Mouse (Mus musculus) hindbrain, embryonic 15.5 days (tissue): Measurements from ENCODE around the gene Tmem239. TPM values are rescaled to one million over a fixed set of nuclear protein-coding genes. Genes with fewer than 3 reads are reported as not detected.
A peak's percentile ranks its signal among the peaks of the same experiment; 100 is the strongest.
"Not testable (repeated sequence)": the region's sequence is repeated elsewhere in the genome, so short reads cannot be mapped to it uniquely, and the experiment has no call there.

ENCODE experiments used
- ATAC-seq: fragments of 200-750 bp; cut with Nextera tagmentation; 2 replicates; pipeline ENCODE4 v1.8.0; 2017; ENCODE audit warnings: low read depth, moderate number of reproducible peaks, moderate TSS enrichment; ENCODE audit not compliant: low FRiP score
- H3K27ac ChIP-seq: fragments of 300-500 bp; sonication (generic); replicated peaks from 2 replicates; pipeline ENCODE4 v1.5.1; 2015; ENCODE audit warnings: mild to moderate bottlenecking, inconsistent platforms
- H3K27me3 ChIP-seq: fragments of 300-500 bp; sonication (generic); 2 replicates; pipeline ENCODE4 v1.6.1; 2015; ENCODE audit warnings: control low read depth, inconsistent platforms
- H3K36me3 ChIP-seq: fragments of 300-500 bp; sonication (generic); 2 replicates; pipeline ENCODE4 v1.6.1; 2015; ENCODE audit warnings: control low read depth, inconsistent platforms
- H3K4me1 ChIP-seq: fragments of 300-500 bp; sonication (generic); replicated peaks from 2 replicates; pipeline ENCODE4 v1.6.1; 2015; ENCODE audit warnings: control low read depth, inconsistent platforms
- H3K4me2 ChIP-seq: fragments of 300-500 bp; sonication (generic); 2 replicates; pipeline ENCODE4 v1.6.1; 2015; ENCODE audit warnings: moderate library complexity, mild to moderate bottlenecking, inconsistent platforms
- H3K4me3 ChIP-seq: fragments of 300-500 bp; sonication (generic); 2 replicates; pipeline ENCODE4 v1.5.1; 2015; ENCODE audit warnings: mild to moderate bottlenecking, inconsistent platforms
- H3K9ac ChIP-seq: fragments of 300-500 bp; sonication (generic); 2 replicates; pipeline ENCODE4 v1.6.1; 2015; ENCODE audit warnings: inconsistent platforms
- H3K9me3 ChIP-seq: fragments of 300-500 bp; sonication (generic); 2 replicates; pipeline ENCODE4 v1.6.1; 2016; ENCODE audit warnings: control low read depth, inconsistent platforms
- WGBS: fragments of 180-500 bp; shearing (Covaris S2); methylation state at CpG from one replicate; pipeline ENCODE4 v1.1.7; 2015; 5-methylcytosine and 5-hydroxymethylcytosine counted together
- polyA plus RNA-seq: library from polyadenylated mRNA; unstranded; fragments of >200 nt; fragmentation: Nextera tagmentation; extraction: Ambion mirVana; gene quantifications from 2 replicates; pipeline ENCODE4 v1.2.1, GENCODE M21; 2015

Tmem239 gene
- polyA plus RNA-seq = 0.36 TPM in 1 of 2 replicates, not detected in the other

DNA sequence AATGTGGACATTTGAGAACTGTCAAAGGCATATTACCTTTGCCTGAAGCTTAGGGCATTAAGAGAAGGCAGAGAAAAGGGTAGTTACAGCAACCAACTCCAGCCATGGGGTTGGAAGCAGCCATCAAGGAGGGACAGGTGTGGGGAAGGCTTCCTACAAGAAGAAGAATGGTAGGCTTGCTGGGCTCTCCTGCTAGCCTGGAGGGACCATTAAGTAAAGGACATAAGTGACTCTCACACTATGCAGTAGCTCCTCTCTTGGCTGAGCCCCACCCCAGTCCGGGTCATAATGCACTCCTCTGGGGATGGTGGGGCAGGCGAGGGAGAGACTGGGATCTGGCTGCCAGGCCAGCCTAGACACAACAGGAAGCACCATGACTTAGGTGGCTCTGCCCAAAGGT, at the start of gene Tmem239:
TSS of gene Tmem239 (plus strand) at position 301 of the 400 bp plus-strand sequence.
- Histone ChIP-seq H3K9me3 (no peaks in the 10 kb centered on the region), H3K27ac (no peak within 1 kb of the TSS), H3K9ac (no peak within 1 kb of the TSS), H3K4me3 (no peak within 1 kb of the TSS), H3K4me2 (no peak within 1 kb of the TSS), H3K4me1 (0 out of 2 replicates have a peak, but pooled peaks cover 4% of the 10 kb centered on the region), H3K36me3 (no peaks in the 10 kb centered on the region), H3K27me3 (no peaks in the 10 kb centered on the region)
- no peak for ATAC-seq
- 66% methylated on average over 2 of the region's 2 CpGs for WGBS

DNA sequence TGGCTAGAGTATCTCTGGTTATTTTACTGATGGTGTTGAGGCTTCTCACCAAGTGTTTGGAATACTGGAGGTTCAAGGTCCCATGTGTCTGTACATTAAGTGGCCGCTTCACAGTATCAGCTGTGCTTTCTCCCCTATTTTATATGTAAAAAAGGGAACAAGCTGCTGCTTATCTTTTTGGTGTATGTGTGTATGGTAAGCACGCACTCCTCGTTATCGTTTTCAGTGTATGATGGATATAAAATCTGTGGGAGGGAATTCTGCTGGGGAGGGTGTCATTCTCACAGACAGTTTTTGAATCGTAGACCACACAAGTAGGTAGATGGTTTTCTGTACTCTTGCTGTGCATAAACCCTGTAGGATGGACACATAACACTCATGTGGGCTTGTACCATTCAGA, 48.7 kb upstream of the Tmem239 start:
- no peaks in the 10 kb centered on the region for H3K9me3 ChIP-seq
- peaks cover 35% of the 10 kb centered on the region for H3K27me3 ChIP-seq
- no peak overlapping the region for H3K9ac ChIP-seq
- ATAC-seq = no peak
- no peak overlapping the region for H3K4me2 ChIP-seq
- WGBS = 88% methylated on average over 5 of the region's 5 CpGs
- no peak overlapping the region for H3K4me3 ChIP-seq
- H3K36me3 ChIP-seq = no peaks in the 10 kb centered on the region
- H3K27ac ChIP-seq = no peak overlapping the region
- peaks cover 6% of the 10 kb centered on the region for H3K4me1 ChIP-seq

DNA sequence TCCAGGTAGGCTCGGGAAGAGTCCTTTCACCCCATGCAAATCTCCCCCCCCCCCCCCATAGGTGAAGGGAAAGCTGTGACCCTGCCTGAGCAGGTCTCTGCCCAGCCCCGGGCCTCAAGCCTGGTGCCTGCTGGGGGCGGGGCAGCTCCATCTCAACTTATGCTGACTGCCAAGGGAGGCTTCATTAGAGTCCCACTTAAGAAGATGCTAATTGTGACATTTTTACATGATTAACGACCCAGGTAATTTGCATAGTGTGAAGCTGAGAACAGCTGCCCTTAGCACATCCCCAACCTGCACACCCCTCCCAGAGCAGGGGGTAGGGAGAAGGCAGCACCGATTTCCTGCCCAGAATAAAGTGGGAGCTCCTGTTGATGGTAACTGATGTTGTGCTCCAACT, 47.4 kb upstream of the Tmem239 start:
- no peak overlapping the region for H3K9ac ChIP-seq
- H3K4me3 ChIP-seq = no peak overlapping the region
- H3K27me3 ChIP-seq = peaks cover 48% of the 10 kb centered on the region
- no peaks in the 10 kb centered on the region for H3K9me3 ChIP-seq
- no peak overlapping the region for H3K27ac ChIP-seq
- WGBS = 16% methylated on average over 5 of the region's 5 CpGs
- ATAC-seq = 0 out of 2 replicates have a peak, but pooled peaks have one; percentile 30
- H3K4me1 ChIP-seq = peaks cover 8% of the 10 kb centered on the region
- H3K4me2 ChIP-seq = no peak overlapping the region
- no peaks in the 10 kb centered on the region for H3K36me3 ChIP-seq

DNA sequence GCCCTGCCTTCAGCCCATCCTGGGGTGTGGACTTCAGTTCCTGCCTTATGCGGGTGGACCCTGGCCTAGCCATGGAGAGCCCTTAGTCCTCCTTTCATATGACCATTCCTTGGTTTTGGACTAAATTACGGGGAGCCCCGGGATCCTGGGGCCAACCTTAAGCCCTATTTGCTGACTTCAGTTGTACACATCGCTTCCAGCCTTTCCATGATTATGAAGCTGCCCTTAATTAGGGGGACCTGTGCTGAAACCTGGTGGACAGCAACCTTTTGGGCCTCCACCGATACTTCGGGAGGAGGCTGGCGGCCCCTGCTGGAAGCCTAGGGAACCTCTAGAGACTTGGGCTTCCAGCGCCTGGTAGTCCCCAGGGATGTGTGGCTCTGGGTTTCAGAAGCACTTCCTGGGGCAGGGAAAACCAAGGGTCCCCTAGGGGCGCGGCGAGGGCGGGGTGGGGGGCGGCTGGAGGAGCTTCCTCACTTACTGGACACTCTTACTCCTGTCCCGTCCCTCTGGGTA, 43.7 kb upstream of the Tmem239 start:
- Histone ChIP-seq H3K27me3 (peaks cover 50% of the 10 kb centered on the region), H3K9me3 (no peaks in the 10 kb centered on the region), H3K9ac (no peak overlapping the region), H3K4me1 (peaks cover 8% of the 10 kb centered on the region), H3K27ac (no peak overlapping the region), H3K4me3 (no peak overlapping the region), H3K36me3 (no peaks in the 10 kb centered on the region), H3K4me2 (no peak overlapping the region)
- peak; percentile 43; the same call in 1 of the 2 replicates for ATAC-seq
- WGBS = 5% methylated on average over 14 of the region's 14 CpGs

DNA sequence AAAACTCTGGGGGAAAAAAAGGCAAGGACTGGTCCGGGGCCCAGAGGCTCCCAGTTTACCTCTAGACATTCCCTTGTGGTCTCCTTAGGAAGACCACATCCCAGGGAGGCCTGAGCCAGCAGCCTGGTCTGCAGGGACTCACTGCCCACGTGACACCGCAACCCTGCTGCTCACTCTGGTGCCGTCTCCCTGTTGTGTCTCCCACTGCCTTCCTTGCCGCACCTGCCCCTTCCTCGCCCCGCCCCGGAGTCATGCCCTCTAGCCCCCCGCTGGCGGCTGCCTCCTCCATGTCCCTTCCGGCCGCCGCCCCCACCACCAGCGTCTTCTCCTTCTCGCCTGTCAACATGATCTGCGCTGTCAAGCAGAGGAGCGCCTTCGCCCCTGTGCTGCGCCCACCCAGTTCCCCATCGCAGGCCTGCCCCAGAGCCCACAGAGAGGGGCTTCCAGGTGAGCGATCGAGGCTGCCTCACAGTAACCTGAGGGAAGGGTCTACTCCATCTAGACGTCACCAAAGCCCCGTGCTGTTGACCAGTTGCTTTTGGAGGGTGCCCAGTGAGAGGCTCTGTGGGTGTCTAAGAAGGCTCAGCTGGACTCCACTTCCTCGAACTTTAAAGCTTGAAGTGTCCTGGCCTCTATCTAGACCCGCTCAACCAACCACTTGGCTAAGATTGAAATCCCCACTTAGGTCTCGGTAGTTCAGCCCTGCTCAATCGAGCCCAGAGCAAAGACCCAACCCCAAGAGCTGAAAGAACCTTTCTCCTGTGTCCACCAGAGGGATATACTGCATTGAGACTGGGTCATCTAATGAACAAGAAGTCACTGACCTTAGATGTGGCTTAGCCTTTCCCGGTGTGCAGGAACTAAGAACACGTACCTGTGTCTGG, 40.8 kb upstream of the Tmem239 start:
- H3K27me3 ChIP-seq = peaks cover 36% of the 10 kb centered on the region
- H3K4me1 ChIP-seq = peaks cover 8% of the 10 kb centered on the region
- H3K9ac ChIP-seq = peak overlapping the region; percentile 31
- no peaks in the 10 kb centered on the region for H3K9me3 ChIP-seq
- H3K4me3 ChIP-seq = peak overlapping the region; percentile 30
- ATAC-seq = peak; percentile 61; the same call in 1 of the 2 replicates
- H3K4me2 ChIP-seq = peak overlapping the region; percentile 57
- no peak overlapping the region for H3K27ac ChIP-seq
- 11% methylated on average over 30 of the region's 30 CpGs for WGBS
- H3K36me3 ChIP-seq = no peaks in the 10 kb centered on the region

DNA sequence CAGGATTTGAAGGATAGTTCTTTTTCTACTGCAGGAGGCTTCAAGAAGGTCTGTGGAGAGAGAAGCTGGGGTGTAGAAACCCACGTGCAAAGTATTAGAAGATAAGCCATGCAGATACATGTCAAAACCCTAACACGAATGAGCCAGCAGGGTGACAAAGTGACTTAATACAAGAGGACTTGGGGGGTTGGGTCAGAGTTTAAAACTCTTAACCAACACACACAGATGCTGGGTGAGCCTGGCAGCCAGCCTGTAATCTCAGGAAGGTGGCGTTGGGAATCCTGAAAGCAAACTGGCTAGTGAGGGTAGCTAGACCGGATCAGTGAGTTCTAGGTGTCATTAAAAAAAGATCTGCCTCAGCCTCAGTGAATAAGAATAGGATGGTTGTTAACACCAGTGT, 38.9 kb upstream of the Tmem239 start:
- Histone ChIP-seq H3K9me3 (no peaks in the 10 kb centered on the region), H3K4me2 (no peak overlapping the region), H3K27ac (no peak overlapping the region), H3K27me3 (peaks cover 17% of the 10 kb centered on the region), H3K9ac (no peak overlapping the region), H3K4me1 (peaks cover 3% of the 10 kb centered on the region), H3K36me3 (no peaks in the 10 kb centered on the region), H3K4me3 (no peak overlapping the region)
- 65% methylated on average over 4 of the region's 4 CpGs for WGBS
- no peak for ATAC-seq

DNA sequence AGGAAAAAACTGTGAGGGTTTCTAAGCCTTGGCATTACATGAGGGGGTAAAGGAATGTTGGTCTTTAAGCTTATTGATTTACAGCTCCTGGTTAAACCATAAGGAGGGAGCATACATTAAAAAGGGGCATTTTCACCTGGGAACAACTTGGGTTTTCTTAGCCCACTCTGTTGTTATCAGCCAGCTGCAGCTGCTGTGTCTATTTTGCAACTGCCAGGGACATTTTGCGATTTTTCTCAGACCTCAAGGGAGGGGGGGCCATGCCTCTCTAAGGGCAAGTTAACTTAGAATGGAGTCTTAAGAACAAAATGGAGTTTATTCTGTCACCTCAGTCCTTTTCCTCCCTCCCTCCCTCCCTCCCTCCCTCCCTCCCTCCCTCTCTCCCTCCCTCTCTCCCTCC, 33.3 kb upstream of the Tmem239 start:
- H3K27me3 ChIP-seq, H3K27ac ChIP-seq, ATAC-seq, H3K4me2 ChIP-seq, H3K4me3 ChIP-seq, H3K36me3 ChIP-seq, H3K4me1 ChIP-seq, H3K9me3 ChIP-seq, H3K9ac ChIP-seq: not testable (repeated sequence)
- WGBS = 44% methylated on average over 1 of the region's 1 CpGs

DNA sequence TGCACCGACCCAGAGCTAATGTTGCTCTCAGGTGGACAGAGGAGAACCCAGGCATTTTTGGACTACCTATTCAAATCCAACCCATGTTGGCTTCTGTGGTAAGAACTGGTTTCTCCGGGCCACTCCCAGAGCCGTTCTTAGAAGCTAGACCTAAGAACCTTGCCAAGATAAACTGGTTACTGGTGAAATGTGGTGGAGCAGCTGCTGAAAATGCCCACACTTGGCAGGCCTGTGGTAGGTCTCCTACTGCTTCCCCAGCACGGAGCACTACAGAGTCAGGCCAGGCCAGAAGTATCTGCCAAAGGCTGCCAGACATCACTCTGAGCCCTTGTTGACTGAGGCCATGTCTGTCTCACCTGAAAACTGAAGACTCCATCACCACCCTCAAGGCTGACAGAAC, 31.3 kb upstream of the Tmem239 start:
- H3K36me3 ChIP-seq = no peaks in the 10 kb centered on the region
- H3K27me3 ChIP-seq = no peaks in the 10 kb centered on the region
- WGBS = 81% methylated on average over 4 of the region's 4 CpGs
- H3K27ac ChIP-seq = no peak overlapping the region
- no peaks in the 10 kb centered on the region for H3K4me1 ChIP-seq
- H3K9ac ChIP-seq = no peak overlapping the region
- H3K4me3 ChIP-seq = no peak overlapping the region
- H3K9me3 ChIP-seq = no peaks in the 10 kb centered on the region
- no peak overlapping the region for H3K4me2 ChIP-seq
- ATAC-seq = no peak

DNA sequence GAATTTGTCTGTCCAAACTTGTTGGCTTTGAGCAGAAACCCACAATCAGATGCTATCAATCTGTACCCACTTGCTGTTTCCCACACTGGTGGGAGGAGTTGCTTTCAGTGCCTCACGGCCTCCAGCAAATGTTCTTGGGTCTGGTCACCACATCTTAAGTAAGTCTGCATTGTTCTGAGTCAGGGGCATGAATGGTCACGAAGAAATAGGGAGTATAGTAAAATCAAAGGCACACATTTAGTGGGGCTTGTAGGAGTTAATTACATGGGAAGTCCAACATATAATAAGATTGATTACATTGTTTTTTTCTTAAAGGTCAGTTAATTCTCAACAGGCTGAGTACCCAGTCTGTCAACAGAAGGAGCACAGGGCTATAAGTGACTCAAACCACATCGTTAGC, 23.1 kb upstream of the Tmem239 start:
- ATAC-seq = no peak
- Histone ChIP-seq H3K36me3 (no peaks in the 10 kb centered on the region), H3K4me3 (no peak overlapping the region), H3K4me2 (no peak overlapping the region), H3K27ac (no peak overlapping the region), H3K9ac (no peak overlapping the region), H3K4me1 (no peaks in the 10 kb centered on the region), H3K9me3 (no peaks in the 10 kb centered on the region), H3K27me3 (no peaks in the 10 kb centered on the region; the same call in 1 of the 2 replicates)
- 47% methylated on average over 3 of the region's 3 CpGs for WGBS

DNA sequence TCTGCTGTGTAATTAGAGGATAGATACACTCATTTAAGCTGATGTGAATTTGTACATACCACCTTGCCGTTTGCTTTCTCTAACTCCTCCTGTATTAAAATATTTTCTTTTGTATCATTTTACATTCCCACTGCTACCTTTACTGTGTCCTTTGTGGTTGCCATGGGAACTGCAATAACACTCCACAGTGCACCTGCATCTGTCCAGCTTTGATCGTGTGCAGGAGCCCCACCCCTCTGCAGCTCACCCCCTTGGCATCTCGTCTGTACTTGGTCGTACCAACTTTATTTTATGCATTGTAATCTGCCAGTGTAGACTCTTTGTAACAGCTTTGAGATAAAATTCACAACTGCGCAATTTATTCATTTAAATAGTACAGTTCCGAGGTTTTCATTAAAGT, 22.4 kb upstream of the Tmem239 start:
- Histone ChIP-seq H3K9me3 (no peaks in the 10 kb centered on the region), H3K27ac (no peak overlapping the region), H3K27me3 (no peaks in the 10 kb centered on the region; the same call in 1 of the 2 replicates), H3K4me3 (no peak overlapping the region), H3K4me1 (no peaks in the 10 kb centered on the region), H3K36me3 (no peaks in the 10 kb centered on the region), H3K9ac (no peak overlapping the region), H3K4me2 (no peak overlapping the region)
- WGBS = 66% methylated on average over 6 of the region's 6 CpGs
- ATAC-seq = no peak

DNA sequence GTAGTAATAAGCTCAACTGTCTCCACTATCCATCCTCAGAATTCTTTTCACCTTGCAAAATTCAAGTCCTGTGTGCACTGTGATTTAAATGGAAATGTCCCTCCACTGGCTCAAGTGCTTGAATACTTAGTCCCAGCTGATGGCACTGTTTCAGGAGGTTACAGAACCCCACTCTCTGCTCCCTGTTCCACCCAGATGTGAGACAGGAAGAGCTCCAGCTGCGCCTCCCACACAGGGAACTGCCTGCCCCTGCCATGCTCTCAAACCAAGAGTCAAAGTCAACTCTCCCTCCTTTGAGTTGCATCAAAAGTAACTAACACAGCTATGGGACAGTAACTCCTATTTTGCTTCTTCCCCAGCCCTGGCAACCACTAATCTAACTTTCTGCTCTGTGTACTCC, 20.1 kb upstream of the Tmem239 start:
- Histone ChIP-seq H3K9ac (no peak overlapping the region), H3K9me3 (no peaks in the 10 kb centered on the region), H3K4me3 (no peak overlapping the region), H3K27ac (no peak overlapping the region), H3K4me1 (no peaks in the 10 kb centered on the region), H3K36me3 (no peaks in the 10 kb centered on the region), H3K4me2 (no peak overlapping the region), H3K27me3 (no peaks in the 10 kb centered on the region; the same call in 1 of the 2 replicates)
- 85% methylated on average over 1 of the region's 1 CpGs for WGBS
- no peak for ATAC-seq

DNA sequence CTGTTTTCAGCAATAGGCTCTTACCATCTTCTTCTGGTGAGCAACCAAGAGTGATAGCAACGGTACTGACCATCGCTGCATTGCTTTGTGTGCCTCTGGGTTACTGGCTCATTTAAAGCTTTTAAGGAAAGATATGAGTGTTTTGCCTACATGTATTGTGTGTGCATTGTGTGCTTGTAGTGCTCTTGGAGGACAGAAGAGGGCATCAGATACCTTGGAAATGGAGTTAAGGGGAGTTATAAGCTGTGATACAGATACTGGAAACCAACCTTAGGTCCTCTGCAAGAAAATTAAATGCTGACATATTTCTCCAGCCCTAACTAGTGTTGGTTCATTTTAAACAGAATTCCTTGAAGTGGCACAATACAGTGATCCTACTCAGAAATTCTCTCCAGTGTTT, 17.5 kb upstream of the Tmem239 start:
- no peaks in the 10 kb centered on the region for H3K9me3 ChIP-seq
- 72% methylated on average over 2 of the region's 2 CpGs for WGBS
- no peak overlapping the region for H3K9ac ChIP-seq
- H3K4me2 ChIP-seq = no peak overlapping the region
- ATAC-seq = no peak
- no peak overlapping the region for H3K27ac ChIP-seq
- no peak overlapping the region for H3K4me3 ChIP-seq
- H3K27me3 ChIP-seq = no peaks in the 10 kb centered on the region
- no peaks in the 10 kb centered on the region for H3K4me1 ChIP-seq
- H3K36me3 ChIP-seq = no peaks in the 10 kb centered on the region; the same call in 1 of the 2 replicates
